Mouse (Mus musculus): ENCODE results near the gene 4931429L15Rik. TPM values are rescaled to one million over a fixed set of nuclear protein-coding genes. Genes with fewer than 3 reads are reported as not detected.
"Not testable (repeated sequence)": the region's sequence is repeated elsewhere in the genome, so short reads cannot be mapped to it uniquely, and the experiment has no call there.

The 4931429L15Rik gene
- polyA plus RNA-seq (2017; shearing (Covaris generic)) = not detected

- not testable (repeated sequence) for ATAC-seq
These were observed at the start of gene 4931429L15Rik for GRCm38 (mm10) chr9:46319886-46320285. Gene 4931429L15Rik (minus strand): TSS chr9:46319986.

DNA sequence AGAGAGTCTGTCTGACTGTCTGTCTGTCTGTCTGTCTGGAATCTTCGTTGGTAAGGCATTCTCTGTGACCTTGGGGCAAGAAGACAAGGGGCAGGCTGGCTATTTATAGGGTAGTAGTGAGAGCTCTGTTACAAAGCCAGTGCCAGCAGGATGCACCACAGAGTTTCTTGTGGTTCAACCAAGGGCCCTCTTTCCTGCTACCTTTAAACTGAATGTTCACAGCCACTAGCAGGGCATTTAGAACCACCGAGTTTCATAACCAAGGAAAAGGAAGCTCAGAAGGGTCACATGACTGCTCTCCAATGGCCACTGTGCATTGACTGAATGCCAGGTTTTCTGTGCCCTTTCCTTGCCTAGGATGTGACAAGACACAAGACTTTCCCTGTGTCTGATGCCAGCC is 42.7 kb upstream of the 4931429L15Rik start:
- ATAC-seq = no peak

- ATAC-seq = no peak
These were observed 41.8 kb upstream of the 4931429L15Rik start for GRCm38 (mm10) chr9:46361461-46362111.

DNA sequence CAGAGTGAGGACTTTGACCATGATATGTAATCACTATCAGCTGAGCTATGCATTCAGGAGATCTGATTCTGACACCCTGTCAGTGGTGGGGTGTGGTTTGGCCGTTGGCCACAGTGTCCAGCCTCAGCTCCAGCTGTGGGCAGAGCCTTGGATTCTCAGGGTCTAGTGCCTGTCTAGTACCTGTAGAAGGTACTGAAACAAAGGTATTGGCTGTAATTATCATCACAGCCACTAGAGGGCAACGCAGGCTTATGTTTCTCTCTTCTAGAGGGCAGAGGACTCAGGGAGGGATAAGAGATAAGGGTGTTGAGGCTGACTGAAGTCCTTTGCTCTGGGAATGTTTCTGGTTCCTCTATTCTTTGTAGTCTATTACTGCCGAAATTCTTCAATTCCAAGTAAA is 34.2 kb upstream of the 4931429L15Rik start:
- no peak for ATAC-seq

- ATAC-seq = no peak
These were observed 33.5 kb upstream of the 4931429L15Rik start for GRCm38 (mm10) chr9:46353330-46353724.

DNA sequence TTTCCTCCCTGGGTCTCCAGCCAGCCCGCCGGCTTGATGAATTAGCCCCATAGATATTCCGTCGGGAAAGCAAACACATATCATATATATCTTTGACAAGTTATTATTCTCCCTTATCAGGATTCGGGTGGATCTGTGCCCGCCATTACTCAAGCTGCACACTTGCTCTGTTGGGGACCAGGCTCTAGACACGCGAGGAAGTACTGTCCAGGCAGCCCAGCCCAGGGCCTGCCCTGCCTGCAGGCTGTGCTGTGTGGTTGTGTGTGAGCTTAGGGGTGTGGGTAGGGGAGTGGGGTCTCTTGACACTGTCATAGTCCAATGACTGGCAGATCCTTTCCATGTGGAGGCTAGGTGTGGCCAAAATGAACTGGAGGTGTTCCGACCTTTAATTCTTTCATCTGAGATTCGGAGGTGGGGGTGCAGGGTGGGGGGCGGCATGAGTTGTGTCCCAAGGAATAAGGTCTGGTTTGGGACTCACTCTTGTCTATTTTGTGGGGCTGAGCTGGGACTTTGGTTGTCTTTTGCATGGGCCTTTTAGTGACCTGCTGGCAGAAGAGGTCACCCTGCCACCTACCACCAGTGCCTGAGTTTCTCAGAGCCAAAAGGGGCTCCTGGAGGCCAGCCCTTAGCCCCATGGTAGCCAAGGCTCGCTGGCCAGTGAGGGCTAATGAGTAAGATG is 33.0 kb upstream of the 4931429L15Rik start:
- ATAC-seq = no peak

DNA sequence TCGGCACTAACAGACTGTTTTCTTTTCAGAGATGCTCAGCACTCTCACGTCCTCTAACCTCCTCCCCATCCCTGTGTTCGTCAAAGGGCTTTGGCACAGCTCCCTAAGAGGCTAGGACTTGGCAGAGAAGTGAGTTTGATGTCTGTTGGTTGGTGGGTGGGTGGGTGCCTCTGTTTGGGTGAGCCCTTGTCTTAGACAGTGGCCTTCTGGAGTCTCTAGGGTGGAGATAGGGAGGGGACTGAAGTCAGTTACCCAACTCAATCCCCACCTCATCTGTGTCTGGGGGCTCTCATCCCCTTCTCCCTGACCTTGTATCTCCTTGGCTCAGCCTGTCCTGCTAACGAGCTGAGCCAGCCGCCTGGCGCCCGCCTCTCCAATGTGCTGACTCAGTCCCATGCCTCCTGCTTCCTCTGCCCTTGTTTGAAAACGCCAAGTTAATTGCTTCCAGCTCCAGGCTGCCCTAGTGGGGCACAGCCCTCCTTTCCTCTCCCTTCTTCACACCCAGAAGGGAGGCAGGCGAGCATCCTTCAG is 30.7 kb upstream of the 4931429L15Rik start:
- ATAC-seq = no peak

- no peak for ATAC-seq
These were observed 26.3 kb upstream of the 4931429L15Rik start for GRCm38 (mm10) chr9:46345887-46346665.

- no peak for ATAC-seq
These were observed 19.4 kb upstream of the 4931429L15Rik start for GRCm38 (mm10) chr9:46339051-46339652.

GRCm38 (mm10) chr9:46338384-46338783 is 18.6 kb upstream of the 4931429L15Rik start:
- no peak for ATAC-seq

DNA sequence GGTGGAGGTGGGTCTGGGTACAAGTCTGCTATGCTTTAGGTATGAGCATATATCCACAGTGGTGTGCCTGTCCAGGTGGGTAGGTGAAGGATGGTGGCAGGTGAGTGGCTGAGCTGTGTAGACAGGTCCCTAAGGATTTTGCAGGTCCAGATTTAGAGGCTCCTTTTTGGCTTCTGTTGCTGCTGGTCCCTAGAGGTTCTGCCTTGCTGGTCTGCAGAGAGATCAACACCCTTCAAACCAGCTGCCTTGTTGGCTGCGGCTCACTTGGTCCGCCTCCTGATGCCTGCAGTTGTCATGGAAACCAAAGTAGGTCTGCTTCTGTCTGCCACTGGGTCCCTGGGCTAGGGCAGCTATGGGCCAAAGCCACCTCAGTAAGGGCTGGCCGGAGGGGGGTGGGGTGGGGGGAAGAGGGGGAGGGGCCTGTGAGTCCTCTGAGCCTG is 18.1 kb upstream of the 4931429L15Rik start:
- no peak for ATAC-seq

DNA sequence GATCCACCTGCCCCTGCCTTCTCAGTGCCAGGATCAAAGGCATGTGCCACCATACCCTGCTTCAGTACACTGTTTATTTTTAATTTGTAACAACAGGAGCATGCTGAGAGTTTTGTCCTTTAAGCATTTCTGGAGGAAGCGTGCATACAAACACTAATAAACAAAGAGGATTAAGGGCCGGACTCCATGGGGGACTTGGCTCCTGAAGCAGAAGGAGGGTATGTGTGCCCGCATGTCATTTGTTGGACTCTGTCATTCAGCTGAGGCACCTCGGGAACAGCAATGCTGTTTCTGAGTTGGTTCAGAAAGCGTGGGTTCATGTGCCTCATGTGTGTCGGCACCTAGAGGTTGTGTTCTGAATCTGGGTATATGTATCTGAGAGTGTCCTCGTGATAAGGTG is 17.5 kb upstream of the 4931429L15Rik start:
- no peak for ATAC-seq

GRCm38 (mm10) chr9:46336294-46336693 is 16.5 kb upstream of the 4931429L15Rik start:
- not testable (repeated sequence) for ATAC-seq

DNA sequence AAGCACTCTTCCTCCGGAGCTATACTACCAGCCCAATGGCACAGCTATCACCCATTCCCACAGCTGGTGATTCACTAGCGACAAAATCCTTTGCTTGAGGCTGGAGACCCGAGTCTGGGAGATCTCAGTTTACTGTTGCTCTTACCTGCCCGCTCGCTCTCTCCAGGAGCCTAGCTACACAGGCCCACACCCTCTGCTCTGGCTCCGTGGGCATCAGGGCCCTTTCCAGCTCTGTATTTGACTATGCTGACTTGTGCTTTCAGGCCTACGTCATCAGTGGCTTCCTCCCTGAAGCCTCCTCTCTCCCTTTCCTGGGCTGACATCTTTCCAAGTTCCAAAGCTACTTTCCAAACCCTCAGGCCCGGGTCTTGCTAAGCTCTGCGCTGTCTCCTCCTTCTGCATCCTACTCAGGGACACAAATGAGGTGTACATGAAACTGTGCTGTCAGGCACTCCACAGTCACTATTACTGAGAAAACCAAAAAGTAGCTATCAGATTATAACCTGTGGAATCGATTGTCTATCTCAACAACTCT is 15.7 kb upstream of the 4931429L15Rik start:
- ATAC-seq = no peak

DNA sequence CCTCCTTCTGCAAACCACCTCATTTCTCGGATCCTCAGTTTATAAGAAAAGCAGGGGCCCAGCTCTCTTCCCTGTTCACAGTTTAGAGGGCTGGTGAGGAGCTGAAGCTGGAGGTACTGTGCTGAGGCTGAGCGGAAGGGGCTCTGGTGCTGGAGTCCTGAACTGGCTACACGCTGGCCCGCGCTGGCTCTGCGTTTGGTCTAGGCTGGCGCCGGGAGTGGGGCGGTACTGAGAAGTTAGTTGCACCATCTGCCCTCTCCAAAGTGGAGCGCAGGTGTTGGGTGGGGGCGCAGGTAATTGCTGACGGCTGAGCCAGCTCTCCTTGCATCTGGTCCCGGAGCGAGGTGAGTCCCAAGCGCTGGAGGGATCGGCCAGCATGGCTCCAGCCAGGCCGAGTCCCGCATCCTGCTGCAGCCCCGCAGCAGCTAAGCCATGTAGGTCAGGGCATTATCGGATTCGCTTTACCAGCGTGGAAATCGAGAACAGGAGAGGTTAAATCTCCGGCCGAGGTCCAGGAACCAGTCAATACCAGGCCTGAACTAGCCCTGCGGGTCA is 14.8 kb upstream of the 4931429L15Rik start:
- no peak for ATAC-seq

DNA sequence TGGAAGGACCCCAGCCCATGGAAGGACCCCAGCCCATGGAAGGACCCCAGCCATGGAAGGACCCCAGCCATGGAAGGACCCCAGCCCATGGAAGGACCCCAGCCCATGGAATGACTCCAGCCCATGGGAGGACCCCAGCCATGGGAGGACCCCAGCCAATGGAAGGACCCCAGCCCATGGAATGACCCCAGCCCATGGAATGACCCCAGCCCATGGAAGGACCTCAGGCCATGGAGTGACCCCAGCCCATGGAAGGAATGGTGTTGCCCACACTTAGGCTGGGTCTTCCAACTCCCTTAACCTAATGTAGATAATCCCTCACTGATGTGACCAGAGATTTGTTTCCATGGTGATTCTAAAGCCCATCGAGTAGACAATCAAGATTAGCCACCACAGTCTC is 11.5 kb upstream of the 4931429L15Rik start:
- ATAC-seq = no peak

DNA sequence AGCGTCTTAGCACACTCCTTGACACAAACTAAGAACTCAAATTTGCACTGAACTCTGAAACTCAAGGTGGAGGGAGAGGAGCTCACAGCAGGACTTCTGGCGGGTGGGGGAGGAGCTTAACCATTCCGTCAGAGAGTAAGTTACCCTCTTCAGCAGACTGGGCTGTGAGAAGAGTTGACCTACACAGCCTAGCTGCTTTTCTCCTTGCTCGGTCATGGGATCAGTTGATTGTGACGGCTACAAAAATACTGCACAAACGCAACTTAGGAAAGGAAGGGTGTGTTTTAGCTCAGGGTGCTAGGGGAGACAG is 10.8 kb upstream of the 4931429L15Rik start:
- ATAC-seq = no peak

DNA sequence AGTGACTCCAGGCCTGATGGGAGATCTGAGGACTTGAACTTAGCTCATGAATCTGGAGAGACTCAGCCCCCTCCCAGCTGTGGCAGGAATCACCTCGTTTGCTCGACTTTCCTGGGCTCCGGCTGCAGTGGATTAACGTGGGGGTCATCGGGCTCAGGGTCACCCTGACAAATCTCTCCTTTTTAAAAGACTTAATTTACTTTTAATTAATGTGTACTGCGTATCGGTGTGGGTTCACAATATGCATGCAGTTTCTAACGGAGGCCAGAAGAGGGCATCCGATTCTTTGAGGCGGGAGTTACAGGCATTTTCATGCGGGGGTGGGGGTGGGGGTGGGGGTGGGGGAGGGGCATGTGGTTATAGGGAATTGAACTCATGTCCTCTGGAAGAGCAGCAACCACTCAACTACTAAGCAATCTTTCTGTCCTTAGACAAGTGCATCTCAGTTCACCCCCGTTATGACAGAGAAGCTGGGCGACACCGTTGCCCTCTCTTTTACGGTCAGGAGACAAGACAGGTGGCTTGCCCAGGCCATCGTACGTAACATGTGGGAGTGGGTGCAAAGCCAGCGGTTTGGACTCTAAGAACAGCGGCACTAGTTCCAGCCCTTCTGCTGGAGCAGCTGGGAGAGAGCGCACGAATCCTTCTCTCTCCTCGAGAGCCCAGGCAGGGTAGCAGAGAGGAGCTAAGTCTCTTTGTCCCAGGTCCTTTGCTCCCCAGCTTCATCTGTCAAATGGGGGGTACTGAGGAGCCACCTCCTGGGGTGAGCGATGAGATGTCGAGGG is 10.2 kb upstream of the 4931429L15Rik start:
- no peak for ATAC-seq

GRCm38 (mm10) chr9:46329250-46329648 is 9.5 kb upstream of the 4931429L15Rik start:
- ATAC-seq = no peak

DNA sequence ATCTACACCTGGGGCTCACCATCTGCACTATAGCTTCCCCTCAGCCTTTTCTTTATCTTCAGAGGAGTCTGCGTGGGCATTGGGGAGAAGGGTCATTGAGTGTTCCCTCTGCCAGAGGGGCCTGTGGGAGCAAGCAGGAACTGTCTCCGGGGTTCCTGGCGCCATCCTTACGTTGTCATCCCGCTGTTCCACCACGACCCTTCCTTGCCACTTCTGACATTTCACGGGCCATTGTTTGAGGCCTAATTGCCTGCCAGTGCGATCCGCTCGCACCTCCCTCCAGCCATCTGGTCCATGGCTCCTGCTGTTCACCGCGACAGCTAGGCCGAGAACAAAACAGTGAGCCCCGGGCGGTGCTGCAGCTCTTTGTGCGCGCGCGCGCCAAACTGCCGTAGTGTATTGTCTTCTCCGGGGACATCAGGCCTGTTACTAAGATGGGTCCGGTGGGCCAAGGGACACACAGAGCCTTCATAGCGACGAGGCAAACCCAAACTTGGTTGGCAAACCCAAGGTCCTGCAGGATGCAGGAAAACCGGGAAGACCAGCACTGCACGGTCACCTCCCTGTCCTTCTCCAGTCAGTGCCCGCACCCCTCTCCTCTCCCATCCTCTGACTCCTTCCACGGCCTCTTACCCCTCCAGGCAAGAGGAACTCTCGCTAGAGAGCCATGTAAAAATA is 8.9 kb upstream of the 4931429L15Rik start:
- ATAC-seq = no peak

Data from activated CD4-positive, CD25-positive, alpha-beta regulatory T cell, adult 4 months (primary cell).